In the genomic region with DNA sequence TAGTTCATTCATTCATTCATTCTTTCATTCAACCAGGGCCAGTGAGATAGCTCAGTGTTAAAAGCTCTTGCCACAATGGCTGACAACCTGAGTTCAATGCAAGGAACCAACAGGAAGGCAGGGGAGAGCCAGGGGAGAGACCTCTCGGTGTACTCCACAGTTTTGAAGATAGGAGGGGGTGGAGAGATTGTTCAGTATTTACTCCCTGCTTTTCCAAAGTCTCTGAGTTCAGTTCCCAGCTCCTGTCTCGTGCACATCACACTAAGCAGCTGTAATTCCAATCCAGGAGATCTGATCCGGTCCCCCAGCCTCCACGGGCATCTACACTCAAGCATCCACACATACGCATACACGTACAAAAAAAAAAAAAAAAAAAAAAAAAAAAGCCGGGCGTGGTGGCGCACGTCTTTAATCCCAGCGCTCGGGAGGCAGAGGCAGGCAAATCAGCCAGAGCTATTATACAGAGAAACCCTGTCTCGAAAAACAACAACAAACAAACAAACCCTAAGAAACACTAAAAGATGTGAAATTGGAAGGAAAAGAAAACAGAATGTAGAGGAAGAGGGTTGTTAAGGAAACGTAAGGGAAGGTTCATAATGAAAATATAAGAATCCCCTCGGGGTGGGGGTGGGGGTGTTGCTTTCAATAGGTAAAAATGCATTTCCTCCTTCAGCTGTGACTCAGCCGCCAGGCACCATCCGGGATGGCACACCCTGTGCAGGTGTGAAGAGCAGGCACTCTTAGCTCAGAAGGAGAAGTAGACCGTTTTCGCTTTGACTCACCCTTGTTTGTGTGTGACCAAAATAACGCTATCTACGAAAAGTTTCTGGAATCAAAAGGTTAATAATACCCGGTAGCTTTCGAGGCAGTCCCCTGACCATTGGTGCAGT, we compare ENCODE assay signal across 8 mouse cellular contexts. TPM values are rescaled to one million over a fixed set of nuclear protein-coding genes. Genes with fewer than 3 reads are reported as not detected.
A peak's percentile ranks its signal among the peaks of the same experiment; 100 is the strongest.
DNase-seq lines count a peak whose midpoint lies in the region; ATAC-seq and TF ChIP-seq lines count a peak whose summit lies in the region.

No protein-coding gene starts in this region.

- peaks cover 11% of the 10 kb centered on the region for H3K4me1 ChIP-seq in ES-Bruce4 (ENCODE audit: control insufficient read depth, insufficient read depth, low read length)
- no peaks in the 10 kb centered on the region for H3K4me1 ChIP-seq in heart, embryonic 11.5 days (ENCODE audit: control insufficient read depth, insufficient read depth, low read length)
- peaks cover 0 to 2% of the 10 kb centered on the region in 2 experiments; a peak in 2 of 4 replicates for H3K4me1 ChIP-seq in liver, embryonic 14.5 days (replicated peaks; ENCODE audit: control insufficient read depth in 2 of 2, insufficient read depth in 2 of 2, low read length in 1 of 2)
- no peaks in the 10 kb centered on the region for H3K4me1 ChIP-seq in neural tube, embryonic 13.5 days (replicated peaks)

- peak overlapping the region; percentile 75 for H3K4me2 ChIP-seq in heart, embryonic 11.5 days
- peak overlapping the region; percentile 59 for H3K4me2 ChIP-seq in liver, embryonic 14.5 days (ENCODE audit: low read depth)
- peak overlapping the region; percentile 40 for H3K4me2 ChIP-seq in neural tube, embryonic 13.5 days

- no peak for TF ChIP-seq CTCF in ES-Bruce4 (IDR thresholded peaks at IDR 0.05; ENCODE audit: low read depth, low read length)
- no peak for TF ChIP-seq CTCF in liver, embryonic 14.5 days (IDR thresholded peaks at IDR 0.05; ENCODE audit: low read depth)

- DNase-seq in A20 (ENCODE audit: low read depth, low spot score): peak; percentile 95
- DNase-seq in liver, embryonic 14.5 days (ENCODE audit: low read depth in 3 of 3, low spot score in 3 of 3): no peak
- no peak for DNase-seq in left cerebral cortex, adult 11 months (ENCODE audit: low spot score)
- no peak for DNase-seq in cerebellum, postnatal 10 days
- DNase-seq in gastrocnemius, postnatal 14 days: no peak

- 41% methylated on average over 23 of the region's 23 CpGs for WGBS in heart, embryonic 11.5 days (ENCODE audit: insufficient replicate concordance)
- WGBS in liver, embryonic 14.5 days (ENCODE audit: insufficient replicate concordance): 25% methylated on average over 23 of the region's 23 CpGs
- WGBS in neural tube, embryonic 13.5 days: 65% methylated on average over 23 of the region's 23 CpGs

- no peaks in the 10 kb centered on the region for H3K27me3 ChIP-seq in ES-Bruce4 (ENCODE audit: control insufficient read depth, insufficient read depth, low read length, poor library complexity, severe bottlenecking)
- H3K27me3 ChIP-seq in heart, embryonic 11.5 days (ENCODE audit: control insufficient read depth, insufficient read depth, low read length): no peaks in the 10 kb centered on the region
- H3K27me3 ChIP-seq in liver, embryonic 14.5 days (ENCODE audit: control insufficient read depth, insufficient read depth, low read length): peaks cover 3% of the 10 kb centered on the region; the same call in 1 of the 2 replicates
- H3K27me3 ChIP-seq in neural tube, embryonic 13.5 days: no peaks in the 10 kb centered on the region

- no peak overlapping the region for H3K27ac ChIP-seq in ES-Bruce4 (ENCODE audit: insufficient read depth, low read length)
- H3K27ac ChIP-seq in heart, embryonic 11.5 days (ENCODE audit: low read depth, low read length): no peak overlapping the region
- no peak overlapping the region for H3K27ac ChIP-seq in liver, embryonic 14.5 days
- no peak overlapping the region for H3K27ac ChIP-seq in neural tube, embryonic 13.5 days (replicated peaks)

- H3K36me3 ChIP-seq in ES-Bruce4 (ENCODE audit: control insufficient read depth, insufficient read depth, low read length, poor library complexity, severe bottlenecking): no peaks in the 10 kb centered on the region
- H3K36me3 ChIP-seq in heart, embryonic 11.5 days (ENCODE audit: control insufficient read depth, insufficient read depth, low read length): no peaks in the 10 kb centered on the region
- H3K36me3 ChIP-seq in liver, embryonic 14.5 days (replicated peaks; ENCODE audit: control insufficient read depth, insufficient read depth, low read depth): no peaks in the 10 kb centered on the region
- H3K36me3 ChIP-seq in neural tube, embryonic 13.5 days: no peaks in the 10 kb centered on the region

- 0 out of 2 replicates have a peak, but pooled peaks have one; percentile 56 for TF ChIP-seq EP300 in ES-Bruce4 (IDR thresholded peaks at IDR 0.05; ENCODE audit: insufficient read depth, low read depth, low read length)
- no peak for TF ChIP-seq EP300 in liver, embryonic 14.5 days (IDR thresholded peaks at IDR 0.05; ENCODE audit: low read depth)

- no peak for TF ChIP-seq POLR2A in ES-Bruce4 (IDR thresholded peaks at IDR 0.05; ENCODE audit: insufficient read depth, low read length)

- no peaks in the 10 kb centered on the region for H3K9me3 ChIP-seq in ES-Bruce4 (replicated peaks; ENCODE audit: control insufficient read depth, insufficient read depth, low read length, poor library complexity, severe bottlenecking)
- no peaks in the 10 kb centered on the region for H3K9me3 ChIP-seq in heart, embryonic 11.5 days (replicated peaks; ENCODE audit: control insufficient read depth, low read length)
- H3K9me3 ChIP-seq in liver, embryonic 14.5 days (ENCODE audit: control insufficient read depth, low read length): no peaks in the 10 kb centered on the region
- H3K9me3 ChIP-seq in neural tube, embryonic 13.5 days: no peaks in the 10 kb centered on the region

- H3K4me3 ChIP-seq in ES-Bruce4 (ENCODE audit: low read depth, low read length): peak overlapping the region; percentile 54
- peak overlapping the region; percentile 38 for H3K4me3 ChIP-seq in heart, embryonic 11.5 days (ENCODE audit: low read depth, low read length)
- peak overlapping the region; percentile 9 to 31 for H3K4me3 ChIP-seq in liver, embryonic 14.5 days (ENCODE audit: insufficient read depth in 1 of 2, low read depth in 2 of 2, low read length in 2 of 2)
- peak overlapping the region; percentile 12 for H3K4me3 ChIP-seq in neural tube, embryonic 13.5 days

- no peak for ATAC-seq in heart, embryonic 11.5 days (replicated peaks; ENCODE audit: insufficient number of reproducible peaks, low FRiP score, low TSS enrichment)
- no peak for ATAC-seq in liver, embryonic 14.5 days (ENCODE audit: insufficient read depth)
- no peak for ATAC-seq in neural tube, embryonic 13.5 days (ENCODE audit: low read depth)

- H3K9ac ChIP-seq in ES-Bruce4 (ENCODE audit: low read depth, poor library complexity, severe bottlenecking): peak overlapping the region; percentile 56
- 0 out of 2 replicates have a peak overlapping the region, but pooled peaks have one; percentile 35 for H3K9ac ChIP-seq in heart, embryonic 11.5 days (ENCODE audit: low read depth, low read length)
- no peak overlapping the region for H3K9ac ChIP-seq in liver, embryonic 14.5 days (replicated peaks)
- peak overlapping the region; percentile 51; the same call in 1 of the 2 replicates for H3K9ac ChIP-seq in neural tube, embryonic 13.5 days

- intact Hi-C loops in gastrocnemius, postnatal 14 days (cut with DNase I; ENCODE audit: low total_unique reads): no loop called here

RNA-seq across cellular contexts. Expression of a gene that starts 13.2 kb away (rescaled TPM):
- 508 and 525 TPM in 2 replicates for polyA plus RNA-seq in ES-Bruce4 (2011; ENCODE audit: insufficient read depth, insufficient read length, low read depth, missing spikeins)
- polyA plus RNA-seq in heart, embryonic 11.5 days (2014; fragmentation: Nextera tagmentation; extraction: Ambion mirVana): 635 and 657 TPM in 2 replicates
- 35.1 and 104 TPM in 2 replicates for polyA plus RNA-seq in liver, embryonic 14.5 days (2012; rRNA removed)
- polyA plus RNA-seq in liver, embryonic 14.5 days (2014; fragmentation: Nextera tagmentation; extraction: Ambion mirVana): 289 and 301 TPM in 2 replicates
- polyA plus RNA-seq in neural tube, embryonic 13.5 days (2015; fragmentation: Nextera tagmentation; extraction: Ambion mirVana): 666 and 672 TPM in 2 replicates
- total RNA-seq in gastrocnemius, postnatal 14 days (2021): 100 to 1,000 TPM; 101 to 124 TPM
